Mouse (Mus musculus) bone marrow, adult 2 months (tissue): ENCODE data around the gene Wdr18. TPM values are rescaled to one million over a fixed set of nuclear protein-coding genes. Genes with fewer than 3 reads are reported as not detected.
A peak's percentile ranks its signal among the peaks of the same experiment; 100 is the strongest.

ENCODE experiments used
- H3K27ac ChIP-seq: fragments of 200-500 bp; 2 replicates; pipeline ENCODE4 v1.5.1; 2012; ENCODE audit warnings: low read depth, mild to moderate bottlenecking, control low read depth, inconsistent platforms, low read length; ENCODE audit not compliant: control insufficient read depth, poor library complexity, insufficient read depth
- H3K4me1 ChIP-seq: fragments of 200-500 bp; 2 replicates; pipeline ENCODE4 v1.6.1; 2011; ENCODE audit warnings: low read length; ENCODE audit not compliant: control insufficient read depth, insufficient read depth
- H3K4me3 ChIP-seq: fragments of 200-500 bp; replicated peaks from 2 replicates; pipeline ENCODE3; 2011; ENCODE audit warnings: mild to moderate bottlenecking, low read depth, low read length, control low read depth; ENCODE audit not compliant: control insufficient read depth
- CTCF ChIP-seq: fragments of 200-500 bp; IDR thresholded peaks from 2 replicates; pipeline ENCODE4 v1.5.1; 2011; ENCODE audit warnings: low read length, control low read depth; ENCODE audit not compliant: control insufficient read depth, insufficient read depth
- POLR2A ChIP-seq: fragments of 200-500 bp; IDR thresholded peaks from 2 replicates; pipeline ENCODE4 v1.6.1; 2011; ENCODE audit warnings: low read depth, mild to moderate bottlenecking, control low read depth, low read length, borderline replicate concordance; ENCODE audit not compliant: control insufficient read depth
- WGBS: fragments of 180-500 bp; shearing (Covaris S2); methylation state at CpG from one replicate; pipeline ENCODE4 v1.1.7; 2018; 5-methylcytosine and 5-hydroxymethylcytosine counted together
- polyA plus RNA-seq: library from polyadenylated mRNA; stranded (reverse); fragments of >200 nt; gene quantifications from 2 replicates; pipeline ENCODE4 v1.2.4, GENCODE M21; 2011; ENCODE audit warnings: low replicate concordance; ENCODE audit not compliant: missing spikeins, insufficient read depth, insufficient read length

Wdr18 gene
- polyA plus RNA-seq, 1 experiment: 43.3 TPM

- peaks cover 5% of the 10 kb centered on the region for H3K4me1 ChIP-seq
- H3K4me3 ChIP-seq: peak overlapping the region; percentile 96
- 73% methylated on average over 5 of the region's 5 CpGs for WGBS
- no peak overlapping the region for H3K27ac ChIP-seq
- TF ChIP-seq POLR2A (no peak), CTCF (no peak)
Measured at GRCm38 (mm10) chr10:79917532-79918100, 42.3 kb upstream of the Wdr18 start.

GRCm38 (mm10) chr10:79918231-79919078, 41.5 kb upstream of the Wdr18 start:
- WGBS: 55% methylated on average over 35 of the region's 35 CpGs
- Histone ChIP-seq H3K4me3 (no peak overlapping the region), H3K27ac (no peak overlapping the region), H3K4me1 (peaks cover 5% of the 10 kb centered on the region)
- TF ChIP-seq POLR2A (no peak), CTCF (no peak)

- H3K27ac ChIP-seq: no peak overlapping the region
- 43% methylated on average over 21 of the region's 21 CpGs for WGBS
- peaks cover 5% of the 10 kb centered on the region for H3K4me1 ChIP-seq
- no peak for TF ChIP-seq POLR2A
- TF ChIP-seq CTCF: no peak
- no peak overlapping the region for H3K4me3 ChIP-seq
Measured at GRCm38 (mm10) chr10:79919251-79919849, 40.6 kb upstream of the Wdr18 start.

GRCm38 (mm10) chr10:79920056-79920890, 39.7 kb upstream of the Wdr18 start:
- TF ChIP-seq POLR2A (no peak), CTCF (no peak)
- 56% methylated on average over 26 of the region's 26 CpGs for WGBS
- peaks cover 5% of the 10 kb centered on the region for H3K4me1 ChIP-seq
- no peak overlapping the region for H3K27ac ChIP-seq
- H3K4me3 ChIP-seq: no peak overlapping the region

- Histone ChIP-seq H3K27ac (no peak within 1 kb of the TSS), H3K4me1 (peaks cover 3% of the 10 kb centered on the region; the same call in 1 of the 2 replicates), H3K4me3 (no peak within 1 kb of the TSS)
- TF ChIP-seq POLR2A: no peak
- TF ChIP-seq CTCF: no peak
- 14% methylated on average over 41 of the region's 41 CpGs for WGBS
Measured at GRCm38 (mm10) chr10:79920958-79921535, 38.9 kb upstream of the Wdr18 start, which contains the start of gene R3hdm4. R3hdm4 (minus strand) TSS chr10:79921208.

- no peak for TF ChIP-seq CTCF
- TF ChIP-seq POLR2A: no peak
- no peak overlapping the region for H3K27ac ChIP-seq
- 23% methylated on average over 34 of the region's 34 CpGs for WGBS
- peaks cover 3% of the 10 kb centered on the region; the same call in 1 of the 2 replicates for H3K4me1 ChIP-seq
- no peak overlapping the region for H3K4me3 ChIP-seq
Measured at GRCm38 (mm10) chr10:79921572-79921971, 38.4 kb upstream of the Wdr18 start.

GRCm38 (mm10) chr10:79924998-79925784, 34.8 kb upstream of the Wdr18 start:
- 21% methylated on average over 29 of the region's 29 CpGs for WGBS
- TF ChIP-seq POLR2A: peak; percentile 12; the same call in 1 of the 2 replicates
- peak; percentile 99 for TF ChIP-seq CTCF
- Histone ChIP-seq H3K27ac (no peak overlapping the region), H3K4me3 (no peak overlapping the region), H3K4me1 (peaks cover 3% of the 10 kb centered on the region; the same call in 1 of the 2 replicates)
